ENCODE assay signal across 23 mouse cellular contexts in the genomic region with DNA sequence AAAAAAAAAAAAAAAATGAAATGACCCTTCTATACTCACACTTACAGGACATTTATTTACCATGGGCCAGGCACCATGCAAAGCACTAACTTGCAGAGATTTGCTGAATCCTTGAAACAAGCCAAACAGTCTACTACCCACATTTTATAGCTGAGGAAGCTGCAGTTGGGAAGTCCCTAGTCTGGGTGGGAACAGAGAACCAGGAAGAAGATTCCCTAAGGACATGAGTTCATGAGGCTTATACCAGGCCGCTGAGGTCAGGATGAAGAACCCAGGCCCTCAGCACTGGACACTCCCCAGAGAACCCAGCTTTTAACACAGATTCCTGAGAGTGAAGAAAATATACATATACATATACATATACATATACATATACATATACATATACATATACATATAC. TPM values are rescaled to one million over a fixed set of nuclear protein-coding genes. Genes with fewer than 3 reads are reported as not detected.
DNase-seq lines count a peak whose midpoint lies in the region; ATAC-seq and TF ChIP-seq lines count a peak whose summit lies in the region.
"Had no signal": no experiment of that assay in that cellular context is flagged by ENCODE, and none has a peak within 500 bp of the region (broad histone marks: within the 10 kb centered on the region; RNA-seq: fewer than 3 reads in every experiment).

No protein-coding gene starts in this region.

- no peaks in the 10 kb centered on the region for H3K27me3 ChIP-seq in kidney, adult 2 months (replicated peaks; ENCODE audit: control insufficient read depth, insufficient read depth, low read length)
- H3K27me3 ChIP-seq in liver, postnatal 0 days (ENCODE audit: insufficient read depth, low read length): no peaks in the 10 kb centered on the region
- H3K27me3 ChIP-seq in CH12.LX (replicated peaks): no peaks in the 10 kb centered on the region
- H3K27me3 ChIP-seq: embryonic facial prominence, embryonic 12.5 days; forebrain, embryonic 13.5 days; forebrain, embryonic 15.5 days; Patski had no signal

- TF ChIP-seq POLR2A in kidney, adult 2 months (IDR thresholded peaks at IDR 0.05; ENCODE audit: low read depth, low read length): no peak
- no peak for TF ChIP-seq POLR2A in CH12.LX (IDR thresholded peaks at IDR 0.05; ENCODE audit: low read depth, low read length)

- dilution Hi-C loops in CH12.LX (cut with MboI; ENCODE audit: extremely low pct_ligation_motif_present, extremely low pct_unique_long_range_greater_than_20kb, low sequenced_read_pairs): no loop called here

- in situ Hi-C loops in CH12.LX (cut with MboI; ENCODE audit: low pct_ligation_motif_present, low pct_unique_long_range_greater_than_20kb, low sequenced_read_pairs): no loop called here

- DNase-seq in heart, adult 11 months: peak; percentile 92
- DNase-seq in heart, postnatal 25 days (ENCODE audit: low spot score): no peak
- DNase-seq in kidney, adult 2 months: no peak
- DNase-seq in kidney, postnatal 4 days: no peak
- no peak for DNase-seq in liver, postnatal 0 days
- no peak for DNase-seq in liver
- no peak for DNase-seq in CH12.LX (ENCODE audit: extremely low read depth)
- DNase-seq in frontal cortex, postnatal 10 days (ENCODE audit: low spot score in 2 of 2): no peak
- DNase-seq: adrenal gland, adult 8-10 months; adrenal gland, postnatal 14 days; adrenal gland, postnatal 36 days; cerebellum, adult 11-12 months; cerebellum, adult 2 months; cerebellum, adult 9-10 months; cerebellum, postnatal 10 days; cerebellum, postnatal 25 days had no signal

- H3K27ac ChIP-seq in kidney, adult 2 months (ENCODE audit: insufficient read depth, low read depth, low read length): 0 out of 2 replicates have a peak overlapping the region, but pooled peaks have one; percentile 40
- H3K27ac ChIP-seq in liver, postnatal 0 days (ENCODE audit: low read depth): peak overlapping the region; percentile 34; the same call in 1 of the 2 replicates
- H3K27ac ChIP-seq in CH12.LX (ENCODE audit: insufficient read depth, low read depth): no peak overlapping the region
- H3K27ac ChIP-seq: embryonic facial prominence, embryonic 10.5 days; embryonic facial prominence, embryonic 12.5 days; forebrain, embryonic 13.5 days; forebrain, embryonic 15.5 days had no signal

- H3K4me3 ChIP-seq in kidney, adult 2 months (ENCODE audit: insufficient read depth, low read depth, low read length): no peak overlapping the region
- H3K4me3 ChIP-seq in liver, postnatal 0 days (ENCODE audit: low read depth, low read length): no peak overlapping the region
- no peak overlapping the region for H3K4me3 ChIP-seq in CH12.LX (replicated peaks in 1 of 3; ENCODE audit: low read depth in 2 of 3, low read length in 2 of 3, poor library complexity in 1 of 3)
- H3K4me3 ChIP-seq: embryonic facial prominence, embryonic 10.5 days; embryonic facial prominence, embryonic 12.5 days; forebrain, embryonic 13.5 days; forebrain, embryonic 15.5 days had no signal

- no peak for ATAC-seq in liver, postnatal 0 days
- ATAC-seq: activated CD4-positive, CD25-positive, alpha-beta regulatory T cell, adult 4 months; forebrain, embryonic 13.5 days; forebrain, embryonic 15.5 days; Patski had no signal

- no peak for TF ChIP-seq RAD21 in CH12.LX (IDR thresholded peaks at IDR 0.05; ENCODE audit: low read depth, low read length)

- intact Hi-C loops in heart, postnatal 25 days (cut with DNase I): loop anchor here (2.0 kb wide), 1 partner anchor 13 kb away; a partner anchor contains a TSS

- H3K36me3 ChIP-seq in kidney, adult 2 months (ENCODE audit: control insufficient read depth, insufficient read depth, low read length): no peaks in the 10 kb centered on the region
- no peaks in the 10 kb centered on the region for H3K36me3 ChIP-seq in liver, postnatal 0 days (replicated peaks; ENCODE audit: insufficient read depth, low read length)
- H3K36me3 ChIP-seq in CH12.LX (replicated peaks in 1 of 2; ENCODE audit: control insufficient read depth in 1 of 2, insufficient read depth in 1 of 2, low read length in 1 of 2): peaks cover 0 to 6% of the 10 kb centered on the region in 2 experiments
- H3K36me3 ChIP-seq: embryonic facial prominence, embryonic 10.5 days; embryonic facial prominence, embryonic 12.5 days; forebrain, embryonic 15.5 days had no signal

- H3K79me2 ChIP-seq in CH12.LX (replicated peaks; ENCODE audit: control insufficient read depth, extremely low read depth, insufficient read depth, poor library complexity, severe bottlenecking): peaks cover 58% of the 10 kb centered on the region

- H3K9ac ChIP-seq in liver, postnatal 0 days (replicated peaks): no peak overlapping the region
- H3K9ac ChIP-seq in CH12.LX (ENCODE audit: insufficient read depth, low read depth): no peak overlapping the region
- H3K9ac ChIP-seq: embryonic facial prominence, embryonic 12.5 days; forebrain, embryonic 13.5 days; forebrain, embryonic 15.5 days had no signal

- no peaks in the 10 kb centered on the region for H3K9me3 ChIP-seq in liver, postnatal 0 days (ENCODE audit: low read length)
- H3K9me3 ChIP-seq in CH12.LX (replicated peaks; ENCODE audit: low read length): no peaks in the 10 kb centered on the region
- H3K9me3 ChIP-seq: embryonic facial prominence, embryonic 10.5 days; embryonic facial prominence, embryonic 12.5 days; forebrain, embryonic 13.5 days; forebrain, embryonic 15.5 days; G1E had no signal

- WGBS in kidney, adult 2 months: 68% methylated on average over 1 of the region's 1 CpGs
- WGBS in liver, postnatal 0 days (ENCODE audit: insufficient replicate concordance): 88% methylated on average over 1 of the region's 1 CpGs

- peaks cover 24% of the 10 kb centered on the region for H3K4me1 ChIP-seq in kidney, adult 2 months (ENCODE audit: control insufficient read depth, insufficient read depth, low read length)
- peaks cover 44% of the 10 kb centered on the region for H3K4me1 ChIP-seq in liver, postnatal 0 days (ENCODE audit: insufficient read depth)
- peaks cover 39 to 89% of the 10 kb centered on the region in 2 experiments for H3K4me1 ChIP-seq in CH12.LX (ENCODE audit: control insufficient read depth in 1 of 2, insufficient read depth in 2 of 2)
- H3K4me1 ChIP-seq: forebrain, embryonic 13.5 days; forebrain, embryonic 15.5 days had no signal

- TF ChIP-seq CTCF in kidney, adult 2 months (conservative IDR thresholded peaks at IDR 0.05; ENCODE audit: insufficient read depth, insufficient read length, low read depth, low read length): no peak
- TF ChIP-seq CTCF in liver, postnatal 0 days (IDR thresholded peaks at IDR 0.05; ENCODE audit: low read depth): no peak
- no peak for TF ChIP-seq CTCF in CH12.LX (conservative IDR thresholded peaks at IDR 0.05 in 1 of 2, IDR thresholded peaks at IDR 0.05 in 1 of 2; ENCODE audit: low read depth in 2 of 2, low read length in 2 of 2)

- H3K4me2 ChIP-seq in liver, postnatal 0 days (ENCODE audit: low read depth, low read length): no peak overlapping the region
- H3K4me2 ChIP-seq in CH12.LX (ENCODE audit: insufficient read depth, low read depth, poor library complexity, severe bottlenecking): peak overlapping the region; percentile 26; the same call in 1 of the 2 replicates
- H3K4me2 ChIP-seq: embryonic facial prominence, embryonic 12.5 days; forebrain, embryonic 13.5 days; forebrain, embryonic 15.5 days had no signal

- no peak for TF ChIP-seq EP300 in liver, postnatal 0 days (IDR thresholded peaks at IDR 0.05; ENCODE audit: low read depth)
- no peak for TF ChIP-seq EP300 in CH12.LX (IDR thresholded peaks at IDR 0.05; ENCODE audit: low read length)

TF ChIP-seq in CH12.LX, 34 proteins besides CTCF, POLR2A, EP300 and RAD21:
- TF ChIP-seq ELF1 (IDR thresholded peaks at IDR 0.05; ENCODE audit: low read depth, low read length): no peak
- no peak for TF ChIP-seq SMC3 (IDR thresholded peaks at IDR 0.05; ENCODE audit: low read depth, low read length)
- TF ChIP-seq KAT2A (IDR thresholded peaks at IDR 0.05; ENCODE audit: insufficient replicate concordance, low read length): no peak
- TF ChIP-seq USF1 (IDR thresholded peaks at IDR 0.05; ENCODE audit: low read depth, low read length): no peak
- TF ChIP-seq ZMIZ1 (IDR thresholded peaks at IDR 0.05; ENCODE audit: low read depth, low read length): no peak
- no peak for TF ChIP-seq TBP (conservative IDR thresholded peaks at IDR 0.05; ENCODE audit: low read depth, low read length)
- 0 out of 2 replicates have a peak, but pooled peaks have one; percentile 39 for TF ChIP-seq ZNF384 (IDR thresholded peaks at IDR 0.05; ENCODE audit: low read depth, low read length)
- no peak for TF ChIP-seq MXI1 (IDR thresholded peaks at IDR 0.05; ENCODE audit: low read depth, low read length)
- no peak for TF ChIP-seq IRF4 (IDR thresholded peaks at IDR 0.05; ENCODE audit: low read depth, low read length)

RNA-seq across cellular contexts. Expression of a gene that starts 14.1 kb away (rescaled TPM):
- total RNA-seq in heart, postnatal 25 days (2021): 10 to 100 TPM; 38.1 to 41.2 TPM
- polyA plus RNA-seq in kidney, adult 2 months (2012; rRNA removed): 66.0 and 80.0 TPM in 2 replicates
- polyA plus RNA-seq in liver, postnatal 0 days (2015; fragmentation: Nextera tagmentation; extraction: Ambion mirVana): 87.5 and 93.7 TPM in 2 replicates
- total RNA-seq in CH12.LX (2012; rRNA removed) (122 and 131 TPM in 2 replicates), CH12.LX (2014; rRNA removed) (175 and 188 TPM in 2 replicates)
- 110 and 125 TPM in 2 replicates for polyA plus RNA-seq in CH12.LX (2012; ENCODE audit: insufficient read length, low read depth)

RNA-seq across cellular contexts. Expression of a gene that starts 14.2 kb away (rescaled TPM):
- total RNA-seq in heart, postnatal 25 days (2021): 1 to 10 TPM; 2.4 to 2.8 TPM
- 77.1 and 78.6 TPM in 2 replicates for polyA plus RNA-seq in kidney, adult 2 months (2012; rRNA removed)
- polyA plus RNA-seq in liver, postnatal 0 days (2015; fragmentation: Nextera tagmentation; extraction: Ambion mirVana): 10.9 and 12.6 TPM in 2 replicates
- total RNA-seq in CH12.LX (2012; rRNA removed) (9.1 and 9.8 TPM in 2 replicates), CH12.LX (2014; rRNA removed) (10.1 and 10.2 TPM in 2 replicates)
- 7.5 and 9.7 TPM in 2 replicates for polyA plus RNA-seq in CH12.LX (2012; ENCODE audit: insufficient read length, low read depth)

RNA-seq across cellular contexts. Expression of a gene that starts 53.1 kb away (rescaled TPM):
- 10 to 100 TPM; 31.0 to 33.3 TPM for total RNA-seq in heart, postnatal 25 days (2021)
- 5.9 and 6.3 TPM in 2 replicates for polyA plus RNA-seq in kidney, adult 2 months (2012; rRNA removed)
- 13.2 and 15.5 TPM in 2 replicates for polyA plus RNA-seq in liver, postnatal 0 days (2015; fragmentation: Nextera tagmentation; extraction: Ambion mirVana)
- total RNA-seq in CH12.LX (2012; rRNA removed): 17.6 and 29.3 TPM in 2 replicates
- total RNA-seq in CH12.LX (2014; rRNA removed): 41.7 and 45.0 TPM in 2 replicates
- polyA plus RNA-seq in CH12.LX (2012; ENCODE audit: insufficient read length, low read depth): 27.2 and 47.1 TPM in 2 replicates
